Mouse (Mus musculus) hindbrain, postnatal 0 days (tissue): ENCODE measurements around the gene Sbf2. TPM values are rescaled to one million over a fixed set of nuclear protein-coding genes. Genes with fewer than 3 reads are reported as not detected.
A peak's percentile ranks its signal among the peaks of the same experiment; 100 is the strongest.

Experiments
- ATAC-seq: fragments of 200-750 bp; cut with Nextera tagmentation; 2 replicates; pipeline ENCODE4 v1.8.0; 2017; ENCODE audit warnings: mild to moderate bottlenecking, moderate TSS enrichment, moderate library complexity
- DNase-seq: peaks from one replicate; pipeline ENCODE4 v3.0.0-alpha.2; 2015; ENCODE audit warnings: low spot score
- H3K27ac ChIP-seq: fragments of 300-500 bp; sonication (generic); 2 replicates; pipeline ENCODE4 v1.5.1; 2014; ENCODE audit warnings: mild to moderate bottlenecking
- H3K27me3 ChIP-seq: fragments of 300-500 bp; sonication (generic); 2 replicates; pipeline ENCODE4 v1.6.1; 2014; ENCODE audit warnings: low read length, mixed read lengths; ENCODE audit not compliant: insufficient read depth
- H3K36me3 ChIP-seq: fragments of 300-500 bp; sonication (generic); 2 replicates; pipeline ENCODE4 v1.6.1; 2014; ENCODE audit warnings: low read length, mixed read lengths; ENCODE audit not compliant: insufficient read depth
- H3K4me1 ChIP-seq: fragments of 300-500 bp; sonication (generic); 2 replicates; pipeline ENCODE4 v1.6.1; 2014; ENCODE audit warnings: antibody characterized with exemption, low read length, mixed read lengths; ENCODE audit not compliant: insufficient read depth
- H3K4me2 ChIP-seq: fragments of 300-500 bp; sonication (generic); 2 replicates; pipeline ENCODE4 v1.6.1; 2014; ENCODE audit warnings: low read depth, mild to moderate bottlenecking, low read length, moderate library complexity, mixed read lengths
- H3K4me3 ChIP-seq: fragments of 300-500 bp; sonication (generic); 2 replicates; pipeline ENCODE4 v1.5.1; 2014; ENCODE audit warnings: low read length
- H3K9ac ChIP-seq: fragments of 300-500 bp; sonication (generic); replicated peaks from 2 replicates; pipeline ENCODE4 v1.6.1; 2014; ENCODE audit warnings: mild to moderate bottlenecking, low read length, moderate library complexity, mixed read lengths
- H3K9me3 ChIP-seq: fragments of 300-500 bp; sonication (generic); 2 replicates; pipeline ENCODE4 v1.6.1; 2016; ENCODE audit warnings: low read length, mixed read lengths
- CTCF ChIP-seq: IDR thresholded peaks from 2 replicates; pipeline ENCODE4 v1.5.1; 2016; ENCODE audit warnings: antibody characterized with exemption, control low read depth, low read depth
- WGBS: fragments of 180-500 bp; shearing (Covaris S2); extraction: QIAGEN DNeasy Blood & Tissue Kit; methylation state at CpG from one replicate; pipeline ENCODE4 v1.1.7; 2014; 5-methylcytosine and 5-hydroxymethylcytosine counted together
- polyA plus RNA-seq: library from polyadenylated mRNA; unstranded; fragments of >200 nt; fragmentation: Nextera tagmentation; extraction: Ambion mirVana; gene quantifications from 2 replicates; pipeline ENCODE4 v1.2.1, GENCODE M21; 2015
- total RNA-seq: library from RNA; depleted of rRNA; stranded (reverse); fragments of >200 nt; gene quantifications from 2 replicates; pipeline ENCODE4 v1.2.3, GENCODE M21; 2014

Sbf2 gene
- total and polyA plus RNA-seq, 2 experiments from 2014 or later, result 40.3 to 70.5 TPM

DNA sequence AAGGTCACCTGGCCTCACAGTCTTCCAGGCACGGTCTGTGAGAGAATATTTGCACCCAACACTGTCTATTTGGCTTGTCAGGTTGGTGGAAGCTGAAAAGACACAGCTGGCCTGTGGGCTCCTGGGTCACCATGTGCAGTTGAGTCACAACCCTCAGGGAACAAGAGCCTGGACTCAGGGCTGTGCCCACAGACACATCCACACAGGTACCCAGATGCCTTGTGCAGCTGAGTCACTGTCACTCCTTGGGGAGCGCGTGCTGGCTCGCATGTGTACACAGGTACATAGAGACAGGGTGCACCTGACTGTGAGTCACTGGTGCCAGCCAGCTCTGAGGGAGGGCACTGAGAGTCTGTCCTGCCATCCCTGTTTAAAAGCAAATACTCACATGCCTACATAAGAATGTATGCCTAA lies 326.5 kb downstream of the Sbf2 start:
- Histone ChIP-seq H3K27ac (no peak overlapping the region), H3K9me3 (no peaks in the 10 kb centered on the region), H3K27me3 (no peaks in the 10 kb centered on the region), H3K4me3 (no peak overlapping the region), H3K4me2 (no peak overlapping the region), H3K9ac (no peak overlapping the region), H3K4me1 (0 out of 2 replicates have a peak, but pooled peaks cover 5% of the 10 kb centered on the region), H3K36me3 (no peaks in the 10 kb centered on the region)
- 90% methylated on average over 4 of the region's 4 CpGs for WGBS
- TF ChIP-seq CTCF, result no peak
- ATAC-seq, result no peak
- no peak for DNase-seq

DNA sequence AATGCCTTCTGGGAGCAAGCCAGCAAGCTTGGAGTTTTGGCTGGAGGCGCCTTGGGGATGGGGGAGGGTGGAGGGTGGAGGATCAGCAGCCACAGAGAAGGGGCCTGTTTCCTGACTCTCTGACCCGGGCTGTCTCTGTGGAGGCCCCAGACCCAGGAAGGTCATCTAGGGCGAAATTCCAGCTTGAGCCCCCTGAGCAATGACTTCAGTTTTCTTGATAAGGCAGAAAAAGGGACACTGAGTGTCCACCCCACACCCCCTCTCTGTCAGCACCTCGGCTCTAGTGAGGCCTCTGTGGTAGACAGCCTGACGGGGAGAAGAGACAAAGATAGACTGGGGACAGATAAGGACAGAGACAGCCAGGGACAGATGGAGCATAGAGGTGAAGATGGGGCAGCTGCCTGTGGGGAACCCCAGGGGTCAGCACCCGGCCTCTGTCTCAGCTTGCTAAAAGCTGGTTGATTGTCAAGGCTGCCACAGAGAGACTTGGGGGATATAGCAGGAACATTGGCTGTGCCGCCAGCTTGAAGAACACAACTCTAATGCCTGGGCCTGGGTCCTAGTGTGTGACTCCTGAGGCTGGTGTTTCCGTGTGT lies 327.1 kb downstream of the Sbf2 start:
- ATAC-seq, result peak; percentile 44; the same call in 1 of the 2 replicates
- TF ChIP-seq CTCF, result no peak

DNA sequence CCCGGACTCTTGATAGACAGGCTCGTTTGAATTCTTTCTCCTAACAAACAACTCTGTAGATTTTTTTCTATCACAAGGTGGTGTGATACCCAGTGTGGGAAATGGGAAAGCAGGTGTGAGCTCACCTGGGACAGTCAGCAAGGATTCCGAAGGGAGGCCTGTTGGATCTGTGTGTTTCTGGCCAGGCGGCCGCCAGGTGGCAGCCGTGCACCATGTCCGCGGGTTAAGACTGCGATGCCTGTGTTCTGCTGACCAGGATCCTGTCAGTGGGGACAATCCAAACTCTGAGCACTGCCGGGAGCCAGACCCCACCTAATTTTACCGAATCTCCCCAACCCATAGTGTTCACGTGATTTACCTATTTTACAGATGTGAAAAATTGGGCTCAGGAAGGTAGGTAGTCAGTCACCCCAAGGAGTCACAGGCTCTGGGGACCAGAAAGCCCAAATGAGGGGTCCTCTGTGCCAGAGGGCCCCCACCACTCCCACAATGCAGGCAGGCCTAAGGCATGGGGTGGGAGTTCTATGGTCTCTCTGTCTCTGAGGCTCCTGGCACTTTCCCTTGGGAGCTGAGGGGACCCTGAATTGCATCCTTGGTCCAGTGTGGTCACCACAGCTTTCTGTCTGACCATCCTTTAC lies 327.8 kb downstream of the Sbf2 start:
- TF ChIP-seq CTCF, result peak; percentile 93
- ATAC-seq, result peak; percentile 88
- no peak overlapping the region for H3K27ac ChIP-seq
- no peaks in the 10 kb centered on the region for H3K27me3 ChIP-seq
- 9% methylated on average over 12 of the region's 12 CpGs for WGBS
- 0 out of 2 replicates have a peak, but pooled peaks cover 5% of the 10 kb centered on the region for H3K4me1 ChIP-seq
- H3K4me2 ChIP-seq, result no peak overlapping the region
- H3K9me3 ChIP-seq, result no peaks in the 10 kb centered on the region
- DNase-seq, result peak; percentile 87
- no peak overlapping the region for H3K9ac ChIP-seq
- no peaks in the 10 kb centered on the region for H3K36me3 ChIP-seq
- H3K4me3 ChIP-seq, result no peak overlapping the region

More for the DNA sequence above, 327.1 kb downstream of the Sbf2 start:
- H3K27me3 ChIP-seq, result no peaks in the 10 kb centered on the region
- no peaks in the 10 kb centered on the region for H3K9me3 ChIP-seq
- H3K4me1 ChIP-seq, result 0 out of 2 replicates have a peak, but pooled peaks cover 5% of the 10 kb centered on the region
- DNase-seq, result no peak
- H3K27ac ChIP-seq, result no peak overlapping the region
- H3K9ac ChIP-seq, result no peak overlapping the region
- WGBS, result 63% methylated on average over 8 of the region's 8 CpGs
- H3K4me2 ChIP-seq, result no peak overlapping the region
- no peak overlapping the region for H3K4me3 ChIP-seq
- no peaks in the 10 kb centered on the region for H3K36me3 ChIP-seq

GRCm38 (mm10) chr7:110286198-110286732 lies 328.5 kb downstream of the Sbf2 start:
- Histone ChIP-seq H3K9ac (no peak overlapping the region), H3K4me2 (no peak overlapping the region), H3K4me1 (0 out of 2 replicates have a peak, but pooled peaks cover 5% of the 10 kb centered on the region), H3K27ac (no peak overlapping the region), H3K36me3 (no peaks in the 10 kb centered on the region), H3K27me3 (no peaks in the 10 kb centered on the region), H3K4me3 (no peak overlapping the region), H3K9me3 (no peaks in the 10 kb centered on the region)
- no peak for DNase-seq
- 84% methylated on average over 8 of the region's 8 CpGs for WGBS
- no peak for ATAC-seq
- TF ChIP-seq CTCF, result no peak

GRCm38 (mm10) chr7:110285849-110286151 lies 328.9 kb downstream of the Sbf2 start:
- DNase-seq (no peak), ATAC-seq (no peak)
- Histone ChIP-seq H3K9ac (no peak overlapping the region), H3K4me2 (no peak overlapping the region), H3K36me3 (no peaks in the 10 kb centered on the region), H3K4me3 (no peak overlapping the region), H3K27ac (no peak overlapping the region), H3K9me3 (no peaks in the 10 kb centered on the region), H3K4me1 (0 out of 2 replicates have a peak, but pooled peaks cover 5% of the 10 kb centered on the region), H3K27me3 (no peaks in the 10 kb centered on the region)
- TF ChIP-seq CTCF, result no peak
- WGBS, result 81% methylated on average over 3 of the region's 3 CpGs

DNA sequence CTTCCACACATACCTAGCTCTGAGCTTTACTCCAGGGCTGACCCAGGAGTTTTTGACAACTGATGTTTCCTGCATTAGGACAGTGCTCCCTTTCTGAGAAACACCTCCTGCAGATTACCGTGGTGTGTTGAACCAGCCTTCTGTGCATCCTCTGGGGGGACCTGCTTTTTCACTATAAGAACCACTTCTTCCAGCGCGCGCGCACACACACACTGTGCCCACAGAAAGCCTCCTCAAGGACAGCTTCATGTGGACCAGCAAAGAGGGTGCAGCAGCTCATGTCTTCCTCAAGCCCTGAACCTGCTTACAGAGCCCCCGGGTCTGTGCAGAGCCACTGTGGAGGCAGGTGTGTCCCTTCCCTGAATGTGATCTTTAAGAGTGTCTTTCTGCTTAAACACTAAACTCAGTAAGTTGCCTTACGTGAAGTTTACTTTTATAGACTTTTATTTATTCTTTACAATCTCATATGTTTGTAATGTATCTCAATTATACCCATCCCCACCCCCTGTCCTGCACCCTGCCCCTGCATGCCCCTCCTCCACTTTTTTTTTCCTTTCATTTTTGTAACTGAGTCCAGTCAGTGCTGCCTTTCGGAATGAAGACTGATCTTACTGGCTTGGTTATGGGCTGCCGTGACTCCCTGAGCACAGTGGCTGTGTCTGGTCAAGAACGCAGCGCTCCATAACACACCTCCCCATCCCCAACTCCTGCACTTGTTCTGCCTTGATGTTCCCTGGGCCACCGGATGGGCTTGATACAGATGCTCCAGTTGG lies 329.5 kb downstream of the Sbf2 start:
- no peak for TF ChIP-seq CTCF
- H3K4me2 ChIP-seq, result no peak overlapping the region
- no peak overlapping the region for H3K27ac ChIP-seq
- no peaks in the 10 kb centered on the region for H3K27me3 ChIP-seq
- no peaks in the 10 kb centered on the region for H3K36me3 ChIP-seq
- WGBS, result 93% methylated on average over 12 of the region's 12 CpGs
- no peak overlapping the region for H3K4me3 ChIP-seq
- H3K9ac ChIP-seq, result no peak overlapping the region
- H3K9me3 ChIP-seq, result no peaks in the 10 kb centered on the region
- DNase-seq (no peak), ATAC-seq (no peak)
- 0 out of 2 replicates have a peak, but pooled peaks cover 5% of the 10 kb centered on the region for H3K4me1 ChIP-seq
